Comparison of ENCODE assay signal across 18 mouse cellular contexts in genomic region chr15:80997077-80997476, GRCm38 (mm10). TPM values are rescaled to one million over a fixed set of nuclear protein-coding genes. Genes with fewer than 3 reads are reported as not detected.
DNase-seq lines count a peak whose midpoint lies in the region; ATAC-seq and TF ChIP-seq lines count a peak whose summit lies in the region.
"Had no signal": no experiment of that assay in that cellular context is flagged by ENCODE, and none has a peak within 500 bp of the region (broad histone marks: within the 10 kb centered on the region; RNA-seq: fewer than 3 reads in every experiment).

No protein-coding gene starts in this region.

- 50% methylated on average over 1 of the region's 1 CpGs for WGBS in liver, embryonic 12.5 days (ENCODE audit: insufficient replicate concordance)
- 23% methylated on average over 1 of the region's 1 CpGs for WGBS in lung, postnatal 0 days
- WGBS in stomach, postnatal 0 days, result 16% methylated on average over 1 of the region's 1 CpGs

- no peaks in the 10 kb centered on the region for H3K9me3 ChIP-seq in liver, embryonic 12.5 days (replicated peaks)
- no peaks in the 10 kb centered on the region for H3K9me3 ChIP-seq in lung, postnatal 0 days (ENCODE audit: low read length)
- no peaks in the 10 kb centered on the region for H3K9me3 ChIP-seq in stomach, postnatal 0 days (ENCODE audit: control insufficient read depth, low read length)
- H3K9me3 ChIP-seq: forebrain, embryonic 15.5 days; heart, embryonic 10.5 days; hindbrain, embryonic 10.5 days had no signal

- TF ChIP-seq EP300 in lung, postnatal 0 days (IDR thresholded peaks at IDR 0.05), result no peak
- no peak for TF ChIP-seq EP300 in stomach, postnatal 0 days (optimal IDR thresholded peaks at IDR 0.05)

- peaks cover 41% of the 10 kb centered on the region for H3K4me1 ChIP-seq in liver, embryonic 12.5 days
- 0 out of 2 replicates have a peak, but pooled peaks cover 5% of the 10 kb centered on the region for H3K4me1 ChIP-seq in lung, postnatal 0 days (ENCODE audit: insufficient read depth, low read depth, low read length)
- no peaks in the 10 kb centered on the region; the same call in 1 of the 2 replicates for H3K4me1 ChIP-seq in stomach, postnatal 0 days (replicated peaks; ENCODE audit: control insufficient read depth, insufficient read depth)

- intact Hi-C loops in heart, postnatal 25 days (cut with DNase I), result no loop called here

- no peak overlapping the region for H3K4me3 ChIP-seq in liver, embryonic 12.5 days
- no peak overlapping the region for H3K4me3 ChIP-seq in lung, postnatal 0 days (ENCODE audit: low read depth, low read length)
- H3K4me3 ChIP-seq in stomach, postnatal 0 days (ENCODE audit: low read depth, low read length), result no peak overlapping the region
- H3K4me3 ChIP-seq: forebrain, embryonic 15.5 days; heart, embryonic 10.5 days; hindbrain, embryonic 10.5 days had no signal

- H3K36me3 ChIP-seq in liver, embryonic 12.5 days, result no peaks in the 10 kb centered on the region
- no peaks in the 10 kb centered on the region for H3K36me3 ChIP-seq in lung, postnatal 0 days (ENCODE audit: insufficient read depth, low read length)
- H3K36me3 ChIP-seq in stomach, postnatal 0 days (ENCODE audit: control insufficient read depth, insufficient read depth, low read length), result no peaks in the 10 kb centered on the region
- H3K36me3 ChIP-seq: forebrain, embryonic 15.5 days; heart, embryonic 10.5 days; hindbrain, embryonic 10.5 days had no signal

- no peak overlapping the region for H3K9ac ChIP-seq in liver, embryonic 12.5 days
- H3K9ac ChIP-seq in lung, postnatal 0 days (replicated peaks; ENCODE audit: low read depth), result no peak overlapping the region
- no peak overlapping the region for H3K9ac ChIP-seq in stomach, postnatal 0 days (ENCODE audit: low read length)
- H3K9ac ChIP-seq: forebrain, embryonic 15.5 days had no signal

- DNase-seq in liver, result no peak
- DNase-seq in lung, postnatal 0 days (ENCODE audit: low spot score), result no peak
- no peak for DNase-seq in lung, postnatal 25 days (ENCODE audit: low spot score)
- no peak for DNase-seq in stomach, postnatal 0 days (ENCODE audit: low spot score)
- no peak for DNase-seq in heart, postnatal 25 days (ENCODE audit: low spot score)
- no peak for DNase-seq in layer of hippocampus, adult 18-20 months (ENCODE audit: low spot score in 2 of 2)
- DNase-seq: adrenal gland, adult 8-10 months; adrenal gland, postnatal 36 days; cerebellum, adult 2 months; cerebellum, postnatal 10 days; gastrocnemius, postnatal 10 days; heart, adult 18-20 months; heart, postnatal 14 days had no signal

- H3K4me2 ChIP-seq in liver, embryonic 12.5 days, result 0 out of 2 replicates have a peak overlapping the region, but pooled peaks have one; percentile 15
- no peak overlapping the region for H3K4me2 ChIP-seq in lung, postnatal 0 days (replicated peaks; ENCODE audit: low read depth, low read length)
- H3K4me2 ChIP-seq in stomach, postnatal 0 days (replicated peaks; ENCODE audit: low read depth), result no peak overlapping the region
- H3K4me2 ChIP-seq: forebrain, embryonic 15.5 days had no signal

- peak; percentile 24; the same call in 1 of the 2 replicates for ATAC-seq in liver, embryonic 12.5 days
- ATAC-seq in lung, postnatal 0 days, result no peak
- ATAC-seq in megakaryocyte progenitor cell, adult 5-6 weeks (replicated peaks; ENCODE audit: poor library complexity), result peak; percentile 46; the same call in 1 of the 2 replicates
- ATAC-seq in stomach, postnatal 0 days (ENCODE audit: low FRiP score, low TSS enrichment), result no peak
- ATAC-seq: forebrain, embryonic 15.5 days had no signal

- no peaks in the 10 kb centered on the region for H3K27me3 ChIP-seq in liver, embryonic 12.5 days (replicated peaks)
- H3K27me3 ChIP-seq in lung, postnatal 0 days (replicated peaks; ENCODE audit: insufficient read depth, low read length), result no peaks in the 10 kb centered on the region
- no peaks in the 10 kb centered on the region for H3K27me3 ChIP-seq in stomach, postnatal 0 days (ENCODE audit: control insufficient read depth, insufficient read depth, low read length)
- H3K27me3 ChIP-seq: forebrain, embryonic 15.5 days had no signal

- no peak overlapping the region for H3K27ac ChIP-seq in liver, embryonic 12.5 days
- peak overlapping the region; percentile 54; the same call in 1 of the 2 replicates for H3K27ac ChIP-seq in lung, postnatal 0 days (ENCODE audit: low read length)
- H3K27ac ChIP-seq in stomach, postnatal 0 days (replicated peaks), result peak overlapping the region; percentile 53; the same call in 1 of the 2 replicates
- H3K27ac ChIP-seq: forebrain, embryonic 15.5 days; heart, embryonic 10.5 days; hindbrain, embryonic 10.5 days had no signal

- TF ChIP-seq CTCF in lung, postnatal 0 days (IDR thresholded peaks at IDR 0.05), result no peak
- no peak for TF ChIP-seq CTCF in stomach, postnatal 0 days (IDR thresholded peaks at IDR 0.05; ENCODE audit: low read depth)

RNA-seq across cellular contexts. Expression of gene Sgsm3, which starts 19.5 kb away (rescaled TPM):
- 17.6 and 18.1 TPM in 2 replicates for polyA plus RNA-seq in liver, embryonic 12.5 days (2016; fragmentation: Nextera tagmentation; extraction: Ambion mirVana)
- polyA plus RNA-seq in lung, postnatal 0 days (2015; fragmentation: Nextera tagmentation; extraction: Ambion mirVana), result 27.8 and 38.5 TPM in 2 replicates
- total RNA-seq in megakaryocyte progenitor cell, adult 5-6 weeks (2015), result 7.2 and 7.5 TPM in 2 replicates
- 21.7 and 26.0 TPM in 2 replicates for total RNA-seq in megakaryocyte progenitor cell, adult 5-6 weeks (2017)
- 44.8 and 49.4 TPM in 2 replicates for polyA plus RNA-seq in stomach, postnatal 0 days (2015; fragmentation: Nextera tagmentation; extraction: Ambion mirVana)
- 10 to 100 TPM; 10.8 to 12.8 TPM for total RNA-seq in heart, postnatal 25 days (2021)
- total RNA-seq in layer of hippocampus, adult 18-20 months (2021), result 10 to 100 TPM; 74.9 to 81.7 TPM

RNA-seq across cellular contexts. Expression of gene Adsl, which starts 48.8 kb away (rescaled TPM):
- 171 and 181 TPM in 2 replicates for polyA plus RNA-seq in liver, embryonic 12.5 days (2016; fragmentation: Nextera tagmentation; extraction: Ambion mirVana)
- 51.9 and 62.6 TPM in 2 replicates for polyA plus RNA-seq in lung, postnatal 0 days (2015; fragmentation: Nextera tagmentation; extraction: Ambion mirVana)
- 45.5 and 46.5 TPM in 2 replicates for total RNA-seq in megakaryocyte progenitor cell, adult 5-6 weeks (2015)
- 164 and 185 TPM in 2 replicates for total RNA-seq in megakaryocyte progenitor cell, adult 5-6 weeks (2017)
- polyA plus RNA-seq in stomach, postnatal 0 days (2015; fragmentation: Nextera tagmentation; extraction: Ambion mirVana), result 77.0 and 79.7 TPM in 2 replicates
- total RNA-seq in heart, postnatal 25 days (2021), result 10 to 100 TPM; 87.1 to 88.8 TPM
- 10 to 100 TPM; 25.8 to 28.0 TPM for total RNA-seq in layer of hippocampus, adult 18-20 months (2021)

Comparison
In these comparisons a context has a peak if more than half of its experiments do, and no peak if none do; other contexts are left out.
1. ATAC-seq: peak in liver, embryonic 12.5 days (single experiment) and megakaryocyte progenitor cell, adult 5-6 weeks (single experiment); none in lung, postnatal 0 days (single experiment) and stomach, postnatal 0 days (single experiment).